Mouse (Mus musculus) layer of hippocampus, adult 6 months (tissue): ENCODE measurements around the gene Aebp2. TPM values are rescaled to one million over a fixed set of nuclear protein-coding genes. Genes with fewer than 3 reads are reported as not detected.

Experiments
- long read RNA-seq, 2 experiments: library from polyadenylated mRNA; unstranded; transcript quantifications; one replicate each; pipeline ENCODE4 v2.0.0; 2019 to 2020
- polyA plus RNA-seq: library from polyadenylated mRNA; unstranded; fragments of <200 nt; fragmentation: Nextera tagmentation; gene quantifications from 2 replicates; pipeline ENCODE4 v1.2.3, GENCODE M21; 2021

Aebp2 gene
- polyA plus RNA-seq = 3.5 and 4.4 TPM in 2 replicates
- long read RNA-seq, experiment 1, partial matches to known transcripts = 3 of 17 reads
- long read RNA-seq, experiment 1, other reads (novel, unspliced or antisense) = 14 of 17 reads
- long read RNA-seq, experiment 2, partial matches to known transcripts = 5 of 25 reads
- long read RNA-seq, experiment 2, other reads (novel, unspliced or antisense) = 20 of 25 reads

DNA sequence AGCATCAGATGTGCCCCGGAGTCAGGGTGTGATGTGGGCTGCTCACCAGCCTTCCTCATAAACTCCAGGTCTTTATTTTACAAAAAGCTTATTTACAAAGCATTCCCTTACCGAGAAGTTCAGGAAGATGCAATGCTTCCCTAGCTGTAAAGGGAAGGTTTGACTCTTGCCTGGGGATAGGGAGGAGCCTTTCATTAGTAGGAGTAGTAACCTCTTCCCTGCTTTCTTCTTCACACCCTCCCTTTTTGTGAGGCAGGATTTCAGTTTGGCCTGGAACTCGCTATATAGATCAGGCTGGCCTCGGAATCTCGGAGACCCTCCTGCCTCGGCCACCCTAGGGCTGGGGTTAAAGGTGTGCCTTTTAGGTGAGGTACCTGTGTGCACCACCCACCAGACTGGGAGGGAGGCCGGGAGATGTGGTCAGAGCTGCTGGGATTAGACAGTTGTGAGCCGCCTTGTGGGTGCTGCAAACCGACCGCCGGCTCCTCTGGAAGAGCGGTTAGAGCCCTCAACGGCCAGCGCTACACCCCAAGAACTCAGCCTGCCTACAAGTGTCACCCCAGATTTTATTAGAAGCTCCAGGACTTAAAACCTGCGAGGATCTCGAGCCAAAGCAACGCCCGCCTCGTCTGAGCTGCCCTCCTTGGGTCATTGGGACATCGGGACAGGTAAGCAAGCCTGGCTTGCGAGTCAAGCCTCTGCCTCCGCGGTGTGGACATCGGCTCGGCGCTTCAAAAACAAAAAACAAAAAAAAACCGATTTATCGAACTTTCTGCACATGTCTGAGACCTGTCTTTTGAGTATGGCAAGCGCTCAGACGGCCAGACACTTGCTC, at the start of gene Aebp2:
Gene Aebp2 (plus strand): TSS at position 273 of the 835 bp plus-strand sequence.

Other genes with a start within 250 kb of the Aebp2 start
- 12.2 and 12.3 TPM in 2 replicates for gene Plekha5, start 198.6 kb upstream of the Aebp2 start, polyA plus RNA-seq
- gene Gm11077, start 106.6 kb downstream of the Aebp2 start, polyA plus RNA-seq = not detected in 2 replicates